Mouse (Mus musculus) embryo, embryonic 10 days (tissue): ENCODE measurements at regions not wholly inside any gene's neighbourhood (a gene's known extent, or its start where the extent isn't known, plus 50 kb on each side); places are given as distances from the start of the nearest gene placed in this dataset.

Experiments used
- DNase-seq: peaks from one replicate; pipeline ENCODE4 v3.0.0-alpha.2; 2015; ENCODE audit warnings: low spot score

DNA sequence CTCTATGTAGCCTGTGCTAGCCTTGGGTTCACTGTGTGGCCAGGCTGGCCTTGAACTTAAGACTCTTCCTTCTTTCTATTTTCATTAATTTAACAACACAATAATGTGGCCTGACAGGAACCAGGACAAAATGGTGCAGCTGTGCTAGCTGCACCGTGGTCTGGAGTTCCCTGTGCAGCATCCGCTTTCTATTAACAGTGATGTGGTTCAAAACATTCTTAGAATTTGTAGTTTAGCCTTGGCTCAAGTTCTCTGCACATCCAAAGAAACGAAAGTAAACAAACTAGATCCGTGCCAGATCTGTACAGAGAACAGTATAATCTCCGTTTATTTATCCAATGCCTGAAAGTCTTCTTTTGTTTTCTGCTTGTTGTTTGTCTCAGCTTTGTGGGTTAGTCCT is 88.5 kb downstream of the Irx1 start:
- DNase-seq: no peak

- no peak for DNase-seq
Observed at GRCm38 (mm10) chr13:71868763-71869162, 94.8 kb downstream of the Irx1 start.

DNA sequence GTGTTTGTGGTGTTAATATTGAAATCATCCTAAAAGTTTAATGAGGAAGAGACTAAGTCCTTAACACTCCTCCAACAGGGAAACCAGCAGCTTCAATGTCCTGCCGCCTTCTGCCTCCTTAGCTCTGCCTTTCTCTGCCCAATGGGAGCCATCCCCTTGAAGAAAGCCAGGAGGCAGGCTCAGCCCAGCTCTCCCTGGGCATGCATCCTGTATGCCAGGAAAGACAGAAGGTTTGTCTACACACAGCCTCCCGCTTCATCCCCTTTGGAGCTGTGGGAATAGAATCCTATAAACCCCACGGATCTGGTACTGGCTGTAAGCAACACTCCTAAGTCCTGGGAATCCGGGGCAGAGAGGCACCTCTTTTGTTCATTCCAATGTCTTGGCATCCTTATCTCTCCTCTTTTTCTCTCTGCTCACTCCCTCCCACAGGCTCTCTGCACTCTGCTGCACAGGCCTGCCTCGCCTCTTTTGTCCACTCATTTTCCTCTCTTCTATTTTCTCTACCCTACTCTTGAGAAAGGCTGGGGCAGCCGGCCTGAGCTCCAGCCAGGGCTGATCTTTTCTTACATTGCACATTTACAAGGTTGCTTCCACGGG is 110.0 kb downstream of the Irx1 start:
- no peak for DNase-seq

DNA sequence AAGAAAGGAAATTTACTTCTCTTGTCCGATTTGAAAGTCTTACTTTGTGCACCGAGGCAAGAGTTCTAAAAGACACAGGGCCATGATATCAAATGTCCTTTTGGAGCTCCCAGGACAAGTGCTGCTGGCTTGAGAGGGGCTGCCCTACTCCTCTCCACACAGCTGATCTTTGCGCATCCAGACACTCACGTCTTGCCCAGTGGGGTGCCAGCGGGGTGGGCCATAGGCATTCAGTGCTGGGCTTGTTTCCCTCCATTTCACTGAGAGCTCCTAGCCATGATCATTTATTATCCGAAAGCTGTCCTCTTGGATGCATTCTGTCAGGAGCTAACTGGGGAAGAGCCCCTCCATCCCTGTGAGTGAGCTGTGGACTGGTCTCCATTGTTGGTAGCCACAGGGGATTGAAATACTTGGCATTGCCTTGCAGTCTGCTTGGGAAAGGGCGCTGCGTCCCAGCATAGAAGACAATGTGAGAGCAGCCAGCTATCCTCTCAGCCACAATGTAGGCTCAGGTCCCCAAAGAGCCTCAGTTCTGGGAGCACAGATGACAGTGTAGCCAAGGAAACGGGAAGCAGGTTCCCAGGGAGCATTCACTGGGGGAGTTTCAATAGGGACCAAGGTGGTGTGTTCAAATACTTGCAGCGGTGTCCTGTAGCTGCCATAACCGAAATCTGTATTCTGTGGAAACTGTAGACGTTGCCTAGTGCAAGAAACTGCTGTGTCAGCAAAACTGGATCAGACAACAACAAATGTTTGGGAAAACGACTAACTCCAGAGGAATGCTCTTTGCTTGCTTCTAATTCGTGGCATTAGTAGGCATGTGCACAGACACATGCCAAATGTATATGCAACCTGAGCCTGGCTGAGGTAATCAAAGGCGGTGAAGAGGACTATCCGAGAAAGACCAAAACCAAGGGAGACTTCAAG is 159.2 kb downstream of the Irx1 start:
- DNase-seq: peak; percentile 8

- no peak for DNase-seq
Observed at GRCm38 (mm10) chr13:71798288-71798687, 165.2 kb downstream of the Irx1 start.

GRCm38 (mm10) chr13:71784740-71785139 is 178.8 kb downstream of the Irx1 start:
- peak; percentile 7 for DNase-seq

GRCm38 (mm10) chr13:71747003-71747965 is 216.2 kb downstream of the Irx1 start:
- DNase-seq: no peak

- DNase-seq: no peak
Observed at GRCm38 (mm10) chr13:71746534-71746933, 217.0 kb downstream of the Irx1 start.

- no peak for DNase-seq
Observed at GRCm38 (mm10) chr13:71736821-71737345, 226.6 kb downstream of the Irx1 start.

DNA sequence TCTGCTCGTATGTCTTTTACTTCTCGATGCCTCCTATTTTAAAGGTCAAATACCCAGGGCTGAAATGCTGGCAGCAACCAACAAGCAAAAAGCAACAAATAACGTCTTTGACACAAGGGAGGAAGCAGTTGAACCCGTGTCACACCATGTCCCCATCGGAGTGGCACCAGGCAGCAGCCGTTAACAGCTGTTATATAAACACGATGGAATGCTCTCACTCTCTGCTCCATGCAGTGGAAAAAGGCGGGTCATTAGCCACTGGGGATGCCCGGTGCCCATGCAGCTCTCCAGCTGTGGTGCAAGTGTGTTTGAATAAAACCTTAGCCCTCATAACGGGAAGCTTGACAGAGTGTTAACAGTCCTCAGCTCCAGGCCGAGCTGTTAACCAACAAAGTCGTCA is 229.3 kb downstream of the Irx1 start:
- peak; percentile 6 for DNase-seq

GRCm38 (mm10) chr13:71733360-71733759 is 230.2 kb downstream of the Irx1 start:
- DNase-seq: no peak

GRCm38 (mm10) chr13:71732903-71733302 is 230.6 kb downstream of the Irx1 start:
- no peak for DNase-seq

GRCm38 (mm10) chr13:71690069-71690817 is 273.3 kb downstream of the Irx1 start:
- peak; percentile 27 for DNase-seq

DNA sequence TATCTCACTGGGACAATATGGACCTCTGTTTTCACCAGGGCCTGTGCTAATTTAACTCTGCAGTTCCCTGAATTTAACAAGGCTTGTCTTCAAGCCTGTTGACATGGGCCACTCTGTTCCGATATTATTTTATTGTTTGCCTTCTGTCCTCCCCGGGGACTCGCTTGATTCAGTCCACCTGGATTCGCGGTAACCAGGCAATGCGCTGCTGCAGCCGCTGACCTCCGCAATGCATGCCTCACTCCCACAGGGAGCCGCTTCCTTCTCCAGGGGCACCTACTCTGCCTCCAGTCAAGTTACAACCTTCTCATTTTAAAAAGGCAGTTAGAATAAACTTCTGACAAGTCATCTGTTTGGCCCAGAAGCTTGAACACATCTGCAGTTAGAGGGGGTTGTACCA is 274.3 kb downstream of the Irx1 start:
- no peak for DNase-seq

DNA sequence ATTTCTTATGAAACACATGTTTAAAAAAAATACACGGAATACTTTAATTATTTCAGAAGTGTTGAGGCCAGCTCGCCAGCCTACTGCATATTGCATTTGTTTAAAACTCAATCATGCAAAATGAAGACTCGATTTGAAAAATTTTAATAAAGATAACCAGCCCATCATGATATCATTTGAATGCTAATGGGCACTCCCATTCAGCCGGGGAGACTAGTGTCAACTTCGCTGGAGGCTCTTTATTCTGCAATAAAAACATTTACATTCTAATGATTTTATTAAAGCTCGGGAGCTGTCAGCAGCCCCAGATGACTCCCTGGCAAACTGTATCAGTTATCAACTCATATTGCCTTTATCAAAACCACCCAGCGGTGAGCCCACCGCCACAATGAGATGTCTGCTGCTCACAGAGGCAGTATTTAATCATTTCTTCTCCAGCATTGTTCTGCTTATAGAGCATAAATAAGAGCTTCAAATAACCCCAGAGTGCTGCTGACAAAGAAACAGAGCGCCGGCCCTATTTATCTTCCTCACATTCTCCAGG is 287.4 kb downstream of the Irx1 start:
- DNase-seq: no peak

DNA sequence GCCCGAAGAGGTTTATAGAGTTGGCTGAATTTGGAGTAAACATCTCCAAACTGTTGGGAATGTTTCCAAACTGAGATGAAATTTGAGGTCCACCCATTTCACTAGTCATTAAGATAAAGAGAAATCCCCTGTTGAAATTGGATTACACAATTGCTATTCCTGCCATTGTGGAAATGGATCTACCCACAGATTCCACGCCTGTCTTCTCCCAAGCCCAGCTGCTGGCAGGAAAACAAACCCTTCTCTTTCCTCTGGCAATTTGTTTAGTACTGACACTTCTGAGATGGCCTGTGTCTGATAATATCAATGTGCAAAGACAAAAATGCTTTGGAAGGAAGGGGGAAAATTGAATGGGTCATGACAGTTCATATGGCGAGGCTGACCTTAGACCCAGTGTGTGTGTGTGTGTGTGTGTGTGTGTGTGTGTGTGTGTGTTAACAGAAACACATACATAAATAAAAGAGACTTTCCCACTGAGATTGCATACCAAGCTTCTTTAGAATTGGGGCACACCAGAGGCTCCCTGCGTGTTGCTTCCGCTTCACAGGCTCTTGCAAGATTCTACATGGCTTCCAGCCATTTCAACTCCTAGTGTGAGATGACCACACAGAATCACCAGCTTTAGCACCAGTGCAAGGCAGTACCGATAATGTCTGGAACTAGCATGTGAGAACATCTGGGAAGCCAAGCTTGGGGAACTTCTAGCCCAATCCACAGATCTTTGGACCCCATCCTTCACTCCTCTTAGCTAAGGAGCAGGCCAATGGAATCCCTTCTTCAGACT is 293.4 kb downstream of the Irx1 start:
- DNase-seq: no peak

DNA sequence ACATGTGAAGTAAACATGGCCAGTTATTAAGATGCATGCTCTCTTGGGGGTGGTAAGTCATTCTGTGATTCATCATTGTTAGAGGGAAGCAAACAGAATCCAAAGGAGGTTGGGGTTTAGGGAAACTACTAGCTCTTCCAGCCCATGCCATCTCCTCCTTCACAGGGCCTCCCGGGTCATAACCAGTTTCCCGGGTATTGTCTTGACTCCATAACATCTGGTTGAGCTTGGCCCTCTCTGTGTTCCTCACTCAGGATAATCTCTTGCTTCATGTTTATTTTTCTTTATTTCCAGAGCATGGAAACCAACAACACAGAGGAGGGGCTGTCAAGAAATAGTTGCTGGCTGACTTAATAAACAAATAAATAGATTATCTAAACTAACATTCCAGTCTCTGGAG is 295.3 kb downstream of the Irx1 start:
- DNase-seq: no peak

- DNase-seq: no peak
Observed at GRCm38 (mm10) chr13:71665221-71665916, 298.2 kb downstream of the Irx1 start.

DNA sequence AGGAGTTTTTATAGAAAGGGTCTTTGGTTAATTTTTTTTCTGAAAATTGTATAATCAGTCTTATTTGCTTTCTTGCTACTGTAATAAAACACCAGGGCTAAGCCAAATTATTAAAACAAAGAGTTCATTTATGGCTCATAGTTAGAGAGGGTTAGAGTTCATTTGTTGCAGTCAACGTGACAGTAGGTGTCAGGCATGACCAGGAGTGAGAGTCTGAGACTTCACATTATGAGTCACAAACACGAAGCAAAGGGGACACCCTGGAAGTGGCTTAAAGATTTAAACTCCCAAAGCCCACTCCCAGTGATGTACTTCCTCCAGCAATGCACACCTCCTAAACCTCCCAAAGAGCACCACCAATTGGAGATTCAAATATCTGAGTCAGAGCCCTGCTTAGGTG is 305.6 kb downstream of the Irx1 start:
- DNase-seq: no peak
